Mouse (Mus musculus): ENCODE data around the gene Slc7a6.
"Not testable (repeated sequence)": the region's sequence is repeated elsewhere in the genome, so short reads cannot be mapped to it uniquely, and the experiment has no call there.

Slc7a6 gene

GRCm38 (mm10) chr8:106186394-106186793, 17.7 kb downstream of the Slc7a6 start:
- no peak for DNase-seq (ENCODE audit: low read depth)

- DNase-seq (ENCODE audit: low read depth), result no peak
Measured at GRCm38 (mm10) chr8:106189162-106189561, 20.5 kb downstream of the Slc7a6 start.

GRCm38 (mm10) chr8:106191639-106192038, 23.0 kb downstream of the Slc7a6 start:
- DNase-seq (ENCODE audit: low read depth), result no peak

DNA sequence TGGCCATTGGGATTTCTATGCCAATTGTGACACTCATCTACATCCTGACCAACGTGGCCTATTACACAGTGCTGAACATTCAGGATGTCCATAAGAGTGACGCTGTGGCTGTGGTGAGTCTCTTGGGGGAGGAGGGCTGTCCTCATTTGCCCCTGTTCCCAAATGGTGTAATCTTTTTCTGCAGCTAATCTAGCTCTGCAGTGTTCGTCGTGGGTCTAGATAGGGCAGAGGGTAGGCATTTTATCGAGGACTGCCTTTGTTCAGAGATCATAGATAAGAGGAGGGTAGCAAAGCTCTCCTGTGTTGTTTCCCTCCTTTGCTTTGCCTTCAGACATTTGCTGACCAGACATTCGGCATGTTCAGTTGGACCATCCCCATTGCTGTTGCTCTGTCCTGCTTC, 24.5 kb downstream of the Slc7a6 start:
- DNase-seq (ENCODE audit: low read depth), result no peak

- no peak for DNase-seq (ENCODE audit: low read depth)
Measured at GRCm38 (mm10) chr8:106194062-106194461, 25.4 kb downstream of the Slc7a6 start.

DNA sequence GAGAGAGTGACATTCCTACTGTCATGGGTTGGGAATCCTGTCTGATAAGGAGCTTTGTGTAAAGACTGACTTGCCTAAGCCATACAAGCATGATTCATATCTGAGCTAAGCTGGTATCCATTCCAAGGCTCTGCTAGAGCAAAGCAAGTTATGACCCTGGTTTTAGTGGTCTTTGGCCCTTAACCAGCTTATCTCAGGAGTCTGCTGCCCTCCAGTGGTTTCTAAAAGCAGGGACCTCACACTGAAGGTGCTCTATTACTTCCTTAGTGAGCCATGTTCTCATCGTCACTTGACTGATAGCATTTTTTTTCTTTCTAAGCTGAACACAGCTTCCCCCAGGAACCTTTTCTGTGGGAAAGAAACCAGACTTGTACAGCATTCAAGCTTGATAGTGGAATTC, 30.1 kb downstream of the Slc7a6 start:
- peak; percentile 63 for DNase-seq (ENCODE audit: low read depth)

GRCm38 (mm10) chr8:106199596-106199995, 30.9 kb downstream of the Slc7a6 start:
- DNase-seq (ENCODE audit: low read depth), result not testable (repeated sequence)

- peak; percentile 62 for DNase-seq (ENCODE audit: low read depth)
Measured at GRCm38 (mm10) chr8:106210035-106210731, 41.5 kb downstream of the Slc7a6 start.

GRCm38 (mm10) chr8:106210821-106211345, 42.2 kb downstream of the Slc7a6 start, which contains the start of the genes Slc7a6os and Prmt7:
TSS of gene Slc7a6os (minus strand) at chr8:106210935.
TSS of gene Prmt7 (plus strand) at chr8:106210936.
- peak; percentile 97 for DNase-seq (ENCODE audit: low read depth)

- DNase-seq (ENCODE audit: low read depth), result no peak
Measured at GRCm38 (mm10) chr8:106211421-106211820, 42.8 kb downstream of the Slc7a6 start.

- DNase-seq (ENCODE audit: low read depth), result no peak
Measured at GRCm38 (mm10) chr8:106213959-106214358, 45.3 kb downstream of the Slc7a6 start.

DNA sequence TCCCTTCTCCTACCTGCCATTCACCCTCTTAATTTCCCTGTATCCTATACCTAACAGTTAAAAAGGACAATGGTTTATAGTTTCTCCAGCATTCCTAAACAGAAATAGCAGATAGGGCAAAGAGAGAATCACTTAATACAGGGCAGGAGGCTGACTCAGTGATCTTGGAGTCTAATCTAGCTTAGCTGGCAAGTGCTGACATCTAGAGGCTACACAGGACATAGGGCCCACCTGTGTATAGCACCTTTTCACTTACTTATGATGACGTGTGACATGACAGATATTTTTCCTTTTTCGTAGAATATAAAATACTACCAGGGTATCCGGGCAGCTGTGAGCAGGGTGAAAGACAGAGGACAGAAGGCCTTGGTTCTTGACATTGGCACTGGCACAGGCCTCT, 51.0 kb downstream of the Slc7a6 start:
- DNase-seq (ENCODE audit: low read depth), result no peak

DNA sequence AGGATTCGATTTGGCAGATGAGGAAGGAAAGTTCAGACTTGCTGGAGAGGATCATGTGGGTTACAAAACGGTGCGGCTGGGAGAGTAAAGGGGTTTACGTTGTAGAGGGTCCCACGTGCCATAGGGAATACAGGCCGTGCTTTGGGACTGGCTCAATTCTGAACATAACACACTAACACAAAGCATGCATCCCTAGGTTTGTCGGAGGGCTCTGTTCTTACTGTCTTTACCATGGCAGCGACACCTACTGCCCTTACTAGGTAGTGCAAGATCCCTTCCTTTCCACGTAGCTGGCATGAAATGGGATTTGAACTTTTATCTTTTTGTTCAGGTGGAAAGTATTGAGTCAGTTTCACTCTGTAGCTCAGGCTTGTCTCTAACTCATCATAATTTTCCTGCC, 57.9 kb downstream of the Slc7a6 start:
- peak; percentile 79 for DNase-seq (ENCODE audit: low read depth)

DNA sequence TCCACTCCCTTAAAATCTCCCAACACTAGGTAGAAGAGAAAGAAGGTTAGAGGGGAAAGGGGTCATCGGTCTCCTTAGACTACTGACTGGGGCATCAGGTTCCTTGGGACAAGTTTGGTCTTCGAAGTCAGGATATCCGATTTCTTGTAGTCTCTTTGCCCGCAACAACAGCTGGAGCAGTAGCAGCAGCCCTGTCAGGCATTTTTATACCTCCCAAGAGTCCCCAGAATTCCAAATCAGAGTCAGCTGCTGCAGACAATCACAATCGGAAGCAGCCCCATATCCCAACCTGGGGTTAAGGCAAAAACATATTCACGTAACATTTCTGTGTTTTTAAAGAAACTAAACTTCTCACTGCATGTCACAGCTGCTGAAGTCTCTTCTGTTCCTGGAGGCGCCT, 62.9 kb downstream of the Slc7a6 start:
- no peak for DNase-seq (ENCODE audit: low read depth)

GRCm38 (mm10) chr8:106232751-106233150, 64.1 kb downstream of the Slc7a6 start:
- DNase-seq (ENCODE audit: low read depth), result peak; percentile 44

DNA sequence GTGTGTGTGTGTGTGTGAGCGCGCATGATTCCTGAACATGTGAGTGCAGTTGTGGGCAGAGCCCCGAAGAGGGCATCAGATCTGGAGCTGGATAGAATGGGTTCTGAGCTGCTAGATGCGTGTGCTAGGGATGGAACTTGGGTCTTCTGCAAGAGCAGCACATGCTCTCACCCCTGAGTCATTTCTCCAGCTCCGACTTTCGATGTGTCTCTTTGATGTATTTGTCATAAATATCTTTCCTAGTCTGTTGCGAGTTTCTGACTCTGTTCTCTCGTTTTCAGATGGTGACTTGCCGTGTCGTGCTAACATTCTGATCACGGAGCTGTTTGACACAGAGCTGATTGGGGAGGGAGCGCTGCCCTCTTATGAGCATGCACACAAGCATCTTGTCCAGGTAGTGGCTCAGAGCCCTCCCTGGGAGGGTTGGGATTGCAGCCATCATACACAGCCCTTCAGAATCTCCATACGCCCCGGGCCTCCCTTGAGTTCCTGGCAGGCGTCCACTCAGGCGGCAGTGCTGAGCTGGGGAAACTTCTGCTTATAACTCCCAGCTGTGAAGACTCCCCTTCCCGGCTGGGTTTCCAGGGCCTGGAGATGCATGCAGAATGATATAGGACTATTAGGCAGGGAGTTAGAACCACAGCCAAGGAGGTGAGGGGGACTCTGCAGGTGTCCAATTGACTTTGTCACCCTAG, 66.1 kb downstream of the Slc7a6 start:
- DNase-seq (ENCODE audit: low read depth), result no peak

GRCm38 (mm10) chr8:106237106-106237505, 68.4 kb downstream of the Slc7a6 start:
- no peak for DNase-seq (ENCODE audit: low read depth)
